Mouse (Mus musculus): Measurements from ENCODE around the gene Per1. TPM values are rescaled to one million over a fixed set of nuclear protein-coding genes. Genes with fewer than 3 reads are reported as not detected.
A peak's percentile ranks its signal among the peaks of the same experiment; 100 is the strongest.

Per1 gene
- polyA plus RNA-seq, 2 experiments = 19.3 to 22.5 TPM

- DNase-seq (ENCODE audit: low spot score) (no peak), ATAC-seq (ENCODE audit: low FRiP score, low read depth) (no peak)
- no peaks in the 10 kb centered on the region for H3K36me3 ChIP-seq (ENCODE audit: control insufficient read depth, insufficient read depth, low read length)
- H3K27ac ChIP-seq (replicated peaks; ENCODE audit: low read depth, low read length) = no peak overlapping the region
- H3K27me3 ChIP-seq (ENCODE audit: control insufficient read depth, insufficient read depth, low read length) = no peaks in the 10 kb centered on the region
- peaks cover 13% of the 10 kb centered on the region for H3K4me1 ChIP-seq (ENCODE audit: control insufficient read depth, insufficient read depth, low read length)
- WGBS = 22% methylated on average over 8 of the region's 8 CpGs
- TF ChIP-seq POLR2A (IDR thresholded peaks at IDR 0.05; ENCODE audit: borderline replicate concordance, extremely low read depth, insufficient read depth, insufficient read length) = no peak
- H3K9ac ChIP-seq (ENCODE audit: low read depth, low read length, severe bottlenecking) = peak overlapping the region; percentile 55; the same call in 1 of the 2 replicates
- peak overlapping the region; percentile 78 for H3K4me2 ChIP-seq (replicated peaks; ENCODE audit: low read depth, low read length, severe bottlenecking)
- peak overlapping the region; percentile 49 for H3K4me3 ChIP-seq (replicated peaks; ENCODE audit: low read length)
- no peaks in the 10 kb centered on the region for H3K9me3 ChIP-seq (ENCODE audit: control insufficient read depth, low read length)
These were observed 39.6 kb downstream of the Per1 start for GRCm38 (mm10) chr11:69134622-69134968.

GRCm38 (mm10) chr11:69135361-69135760, 40.3 kb downstream of the Per1 start:
- no peak for TF ChIP-seq POLR2A (IDR thresholded peaks at IDR 0.05; ENCODE audit: borderline replicate concordance, extremely low read depth, insufficient read depth, insufficient read length)
- Histone ChIP-seq H3K9me3 (ENCODE audit: control insufficient read depth, low read length) (no peaks in the 10 kb centered on the region), H3K27me3 (ENCODE audit: control insufficient read depth, insufficient read depth, low read length) (no peaks in the 10 kb centered on the region), H3K4me1 (ENCODE audit: control insufficient read depth, insufficient read depth, low read length) (peaks cover 13% of the 10 kb centered on the region), H3K4me3 (replicated peaks; ENCODE audit: low read length) (no peak overlapping the region), H3K27ac (replicated peaks; ENCODE audit: low read depth, low read length) (no peak overlapping the region), H3K4me2 (replicated peaks; ENCODE audit: low read depth, low read length, severe bottlenecking) (no peak overlapping the region), H3K36me3 (ENCODE audit: control insufficient read depth, insufficient read depth, low read length) (no peaks in the 10 kb centered on the region), H3K9ac (ENCODE audit: low read depth, low read length, severe bottlenecking) (no peak overlapping the region)
- WGBS = 82% methylated on average over 6 of the region's 6 CpGs
- DNase-seq (ENCODE audit: low spot score) (no peak), ATAC-seq (ENCODE audit: low FRiP score, low read depth) (no peak)

GRCm38 (mm10) chr11:69147546-69147945, 52.5 kb downstream of the Per1 start:
- H3K27ac ChIP-seq (replicated peaks; ENCODE audit: low read depth, low read length) = no peak overlapping the region
- ATAC-seq (ENCODE audit: low FRiP score, low read depth) (no peak), DNase-seq (ENCODE audit: low spot score) (no peak)
- no peak overlapping the region for H3K9ac ChIP-seq (ENCODE audit: low read depth, low read length, severe bottlenecking)
- whole genome bisulfite sequencing = 73% methylated on average over 7 of the region's 7 CpGs
- H3K36me3 ChIP-seq (ENCODE audit: control insufficient read depth, insufficient read depth, low read length) = no peaks in the 10 kb centered on the region
- H3K4me1 ChIP-seq (ENCODE audit: control insufficient read depth, insufficient read depth, low read length) = no peaks in the 10 kb centered on the region
- TF ChIP-seq POLR2A (IDR thresholded peaks at IDR 0.05; ENCODE audit: borderline replicate concordance, extremely low read depth, insufficient read depth, insufficient read length) = no peak
- no peak overlapping the region for H3K4me3 ChIP-seq (replicated peaks; ENCODE audit: low read length)
- H3K27me3 ChIP-seq (ENCODE audit: control insufficient read depth, insufficient read depth, low read length) = no peaks in the 10 kb centered on the region
- H3K9me3 ChIP-seq (ENCODE audit: control insufficient read depth, low read length) = no peaks in the 10 kb centered on the region
- H3K4me2 ChIP-seq (replicated peaks; ENCODE audit: low read depth, low read length, severe bottlenecking) = no peak overlapping the region

- H3K9me3 ChIP-seq (ENCODE audit: control insufficient read depth, low read length) = no peaks in the 10 kb centered on the region
- 84% methylated on average over 5 of the region's 5 CpGs for WGBS
- no peak for ATAC-seq (ENCODE audit: low FRiP score, low read depth)
These were observed 53.5 kb downstream of the Per1 start for GRCm38 (mm10) chr11:69148451-69148960.

GRCm38 (mm10) chr11:69149728-69150127, 54.7 kb downstream of the Per1 start:
- ATAC-seq (ENCODE audit: low FRiP score, low read depth) (no peak), DNase-seq (ENCODE audit: low spot score) (no peak)
- H3K4me1 ChIP-seq (ENCODE audit: control insufficient read depth, insufficient read depth, low read length) = no peaks in the 10 kb centered on the region
- no peak overlapping the region for H3K4me3 ChIP-seq (replicated peaks; ENCODE audit: low read length)
- H3K27me3 ChIP-seq (ENCODE audit: control insufficient read depth, insufficient read depth, low read length) = no peaks in the 10 kb centered on the region
- no peak for TF ChIP-seq POLR2A (IDR thresholded peaks at IDR 0.05; ENCODE audit: borderline replicate concordance, extremely low read depth, insufficient read depth, insufficient read length)
- WGBS = 75% methylated on average over 6 of the region's 6 CpGs
- H3K9ac ChIP-seq (ENCODE audit: low read depth, low read length, severe bottlenecking) = no peak overlapping the region
- H3K9me3 ChIP-seq (ENCODE audit: control insufficient read depth, low read length) = no peaks in the 10 kb centered on the region
- H3K4me2 ChIP-seq (replicated peaks; ENCODE audit: low read depth, low read length, severe bottlenecking) = no peak overlapping the region
- H3K27ac ChIP-seq (replicated peaks; ENCODE audit: low read depth, low read length) = no peak overlapping the region
- no peaks in the 10 kb centered on the region for H3K36me3 ChIP-seq (ENCODE audit: control insufficient read depth, insufficient read depth, low read length)

More at GRCm38 (mm10) chr11:69148451-69148960, 53.5 kb downstream of the Per1 start:
- no peak for DNase-seq (ENCODE audit: low spot score)
- Histone ChIP-seq H3K4me1 (ENCODE audit: control insufficient read depth, insufficient read depth, low read length) (no peaks in the 10 kb centered on the region), H3K27ac (replicated peaks; ENCODE audit: low read depth, low read length) (no peak overlapping the region), H3K4me2 (replicated peaks; ENCODE audit: low read depth, low read length, severe bottlenecking) (no peak overlapping the region), H3K9ac (ENCODE audit: low read depth, low read length, severe bottlenecking) (no peak overlapping the region), H3K36me3 (ENCODE audit: control insufficient read depth, insufficient read depth, low read length) (no peaks in the 10 kb centered on the region), H3K4me3 (replicated peaks; ENCODE audit: low read length) (no peak overlapping the region), H3K27me3 (ENCODE audit: control insufficient read depth, insufficient read depth, low read length) (no peaks in the 10 kb centered on the region)
- TF ChIP-seq POLR2A (IDR thresholded peaks at IDR 0.05; ENCODE audit: borderline replicate concordance, extremely low read depth, insufficient read depth, insufficient read length) = no peak

- H3K4me3 ChIP-seq (replicated peaks; ENCODE audit: low read length) = peak overlapping the region; percentile 21
- H3K4me2 ChIP-seq (replicated peaks; ENCODE audit: low read depth, low read length, severe bottlenecking) = peak overlapping the region; percentile 53
- DNase-seq (ENCODE audit: low spot score) = peak; percentile 82
- 5% methylated on average over 7 of the region's 7 CpGs for WGBS
- peak overlapping the region; percentile 31; the same call in 1 of the 2 replicates for H3K9ac ChIP-seq (ENCODE audit: low read depth, low read length, severe bottlenecking)
- no peaks in the 10 kb centered on the region for H3K36me3 ChIP-seq (ENCODE audit: control insufficient read depth, insufficient read depth, low read length)
- peak; percentile 67 for ATAC-seq (ENCODE audit: low FRiP score, low read depth)
- no peaks in the 10 kb centered on the region for H3K27me3 ChIP-seq (ENCODE audit: control insufficient read depth, insufficient read depth, low read length)
- H3K27ac ChIP-seq (replicated peaks; ENCODE audit: low read depth, low read length) = no peak overlapping the region
- H3K4me1 ChIP-seq (ENCODE audit: control insufficient read depth, insufficient read depth, low read length) = no peaks in the 10 kb centered on the region
- TF ChIP-seq POLR2A (IDR thresholded peaks at IDR 0.05; ENCODE audit: borderline replicate concordance, extremely low read depth, insufficient read depth, insufficient read length) = no peak
- no peaks in the 10 kb centered on the region for H3K9me3 ChIP-seq (ENCODE audit: control insufficient read depth, low read length)
These were observed 55.4 kb downstream of the Per1 start for GRCm38 (mm10) chr11:69150444-69150843.

Data from limb, embryonic 14.5 days (tissue).